Mouse (Mus musculus): Measurements from ENCODE around the gene Fgr. TPM values are rescaled to one million over a fixed set of nuclear protein-coding genes. Genes with fewer than 3 reads are reported as not detected.
A peak's percentile ranks its signal among the peaks of the same experiment; 100 is the strongest.
"Not testable (repeated sequence)": the region's sequence is repeated elsewhere in the genome, so short reads cannot be mapped to it uniquely, and the experiment has no call there.

The Fgr gene
- polyA plus RNA-seq, 1 experiment from 2014 or later, result 0.73 TPM

- H3K9me3 ChIP-seq (ENCODE audit: control insufficient read depth, low read length), result no peaks in the 10 kb centered on the region
- no peak overlapping the region for H3K4me3 ChIP-seq (ENCODE audit: low read depth, low read length)
- H3K27me3 ChIP-seq (replicated peaks; ENCODE audit: control insufficient read depth, insufficient read depth, low read length), result no peaks in the 10 kb centered on the region
- H3K4me2 ChIP-seq, result no peak overlapping the region
- no peaks in the 10 kb centered on the region for H3K4me1 ChIP-seq (replicated peaks; ENCODE audit: control insufficient read depth, insufficient read depth, low read length)
- no peak for DNase-seq (ENCODE audit: low spot score)
- H3K27ac ChIP-seq (ENCODE audit: low read depth, low read length), result no peak overlapping the region
- 52% methylated on average over 4 of the region's 4 CpGs for WGBS
- H3K36me3 ChIP-seq (ENCODE audit: control insufficient read depth, insufficient read depth, low read length), result no peaks in the 10 kb centered on the region
- no peak overlapping the region for H3K9ac ChIP-seq (ENCODE audit: low read depth, low read length)
- no peak for ATAC-seq (replicated peaks; ENCODE audit: low FRiP score)
Measured at GRCm38 (mm10) chr4:132993553-132993952, 19.7 kb downstream of the Fgr start.

GRCm38 (mm10) chr4:132997469-132998237 is 23.8 kb downstream of the Fgr start:
- H3K9me3 ChIP-seq (ENCODE audit: control insufficient read depth, low read length), result no peaks in the 10 kb centered on the region
- no peaks in the 10 kb centered on the region for H3K27me3 ChIP-seq (replicated peaks; ENCODE audit: control insufficient read depth, insufficient read depth, low read length)
- ATAC-seq (replicated peaks; ENCODE audit: low FRiP score) (no peak), DNase-seq (ENCODE audit: low spot score) (no peak)
- 44% methylated on average over 14 of the region's 14 CpGs for WGBS
- H3K4me3 ChIP-seq (ENCODE audit: low read depth, low read length), result no peak overlapping the region
- no peak overlapping the region for H3K9ac ChIP-seq (ENCODE audit: low read depth, low read length)
- H3K4me2 ChIP-seq, result no peak overlapping the region
- no peak overlapping the region for H3K27ac ChIP-seq (ENCODE audit: low read depth, low read length)
- H3K4me1 ChIP-seq (replicated peaks; ENCODE audit: control insufficient read depth, insufficient read depth, low read length), result 0 out of 2 replicates have a peak, but pooled peaks cover under 1% of the 10 kb centered on the region
- no peaks in the 10 kb centered on the region for H3K36me3 ChIP-seq (ENCODE audit: control insufficient read depth, insufficient read depth, low read length)

GRCm38 (mm10) chr4:133002896-133003295 is 29.0 kb downstream of the Fgr start:
- 61% methylated on average over 10 of the region's 10 CpGs for WGBS
- no peak for DNase-seq (ENCODE audit: low spot score)
- Histone ChIP-seq H3K9me3 (ENCODE audit: control insufficient read depth, low read length) (no peaks in the 10 kb centered on the region), H3K36me3 (ENCODE audit: control insufficient read depth, insufficient read depth, low read length) (no peaks in the 10 kb centered on the region), H3K27me3 (replicated peaks; ENCODE audit: control insufficient read depth, insufficient read depth, low read length) (no peaks in the 10 kb centered on the region), H3K4me1 (replicated peaks; ENCODE audit: control insufficient read depth, insufficient read depth, low read length) (peaks cover 19% of the 10 kb centered on the region), H3K9ac (ENCODE audit: low read depth, low read length) (no peak overlapping the region), H3K4me2 (no peak overlapping the region), H3K27ac (ENCODE audit: low read depth, low read length) (no peak overlapping the region), H3K4me3 (ENCODE audit: low read depth, low read length) (no peak overlapping the region)
- ATAC-seq (replicated peaks; ENCODE audit: low FRiP score), result no peak

- Histone ChIP-seq H3K9me3 (ENCODE audit: control insufficient read depth, low read length) (no peaks in the 10 kb centered on the region), H3K4me1 (replicated peaks; ENCODE audit: control insufficient read depth, insufficient read depth, low read length) (peaks cover 24% of the 10 kb centered on the region), H3K4me2 (no peak overlapping the region), H3K27me3 (replicated peaks; ENCODE audit: control insufficient read depth, insufficient read depth, low read length) (no peaks in the 10 kb centered on the region), H3K36me3 (ENCODE audit: control insufficient read depth, insufficient read depth, low read length) (no peaks in the 10 kb centered on the region), H3K9ac (ENCODE audit: low read depth, low read length) (no peak overlapping the region), H3K27ac (ENCODE audit: low read depth, low read length) (no peak overlapping the region), H3K4me3 (ENCODE audit: low read depth, low read length) (no peak overlapping the region)
- 38% methylated on average over 21 of the region's 21 CpGs for WGBS
- DNase-seq (ENCODE audit: low spot score) (no peak), ATAC-seq (replicated peaks; ENCODE audit: low FRiP score) (no peak)
Measured at GRCm38 (mm10) chr4:133003316-133004018, 29.6 kb downstream of the Fgr start.

GRCm38 (mm10) chr4:133005233-133005632 is 31.3 kb downstream of the Fgr start:
- no peak for ATAC-seq (replicated peaks; ENCODE audit: low FRiP score)
- no peak for DNase-seq (ENCODE audit: low spot score)
- no peaks in the 10 kb centered on the region for H3K9me3 ChIP-seq (ENCODE audit: control insufficient read depth, low read length)
- H3K4me3 ChIP-seq (ENCODE audit: low read depth, low read length), result no peak overlapping the region
- no peaks in the 10 kb centered on the region for H3K36me3 ChIP-seq (ENCODE audit: control insufficient read depth, insufficient read depth, low read length)
- WGBS, result 3% methylated on average over 3 of the region's 3 CpGs
- peaks cover 8% of the 10 kb centered on the region for H3K27me3 ChIP-seq (replicated peaks; ENCODE audit: control insufficient read depth, insufficient read depth, low read length)
- H3K9ac ChIP-seq (ENCODE audit: low read depth, low read length), result no peak overlapping the region
- H3K4me1 ChIP-seq (replicated peaks; ENCODE audit: control insufficient read depth, insufficient read depth, low read length), result peaks cover 25% of the 10 kb centered on the region
- H3K4me2 ChIP-seq, result no peak overlapping the region
- H3K27ac ChIP-seq (ENCODE audit: low read depth, low read length), result no peak overlapping the region

- not testable (repeated sequence) for ATAC-seq (replicated peaks; ENCODE audit: low FRiP score); H3K9me3 ChIP-seq (ENCODE audit: control insufficient read depth, low read length); DNase-seq (ENCODE audit: low spot score); H3K9ac ChIP-seq (ENCODE audit: low read depth, low read length); H3K27ac ChIP-seq (ENCODE audit: low read depth, low read length); H3K36me3 ChIP-seq (ENCODE audit: control insufficient read depth, insufficient read depth, low read length); H3K4me2 ChIP-seq; H3K4me3 ChIP-seq (ENCODE audit: low read depth, low read length)
- peaks cover 32% of the 10 kb centered on the region for H3K4me1 ChIP-seq (replicated peaks; ENCODE audit: control insufficient read depth, insufficient read depth, low read length)
- peaks cover 15% of the 10 kb centered on the region for H3K27me3 ChIP-seq (replicated peaks; ENCODE audit: control insufficient read depth, insufficient read depth, low read length)
- WGBS, result 61% methylated on average over 6 of the region's 6 CpGs
Measured at GRCm38 (mm10) chr4:133005885-133006451, 32.1 kb downstream of the Fgr start.

- Histone ChIP-seq H3K27ac (ENCODE audit: low read depth, low read length) (peak overlapping the region; percentile 72), H3K36me3 (ENCODE audit: control insufficient read depth, insufficient read depth, low read length) (no peaks in the 10 kb centered on the region), H3K4me1 (replicated peaks; ENCODE audit: control insufficient read depth, insufficient read depth, low read length) (peaks cover 32% of the 10 kb centered on the region), H3K4me3 (ENCODE audit: low read depth, low read length) (peak overlapping the region; percentile 32), H3K27me3 (replicated peaks; ENCODE audit: control insufficient read depth, insufficient read depth, low read length) (peaks cover 15% of the 10 kb centered on the region), H3K9me3 (ENCODE audit: control insufficient read depth, low read length) (no peaks in the 10 kb centered on the region), H3K4me2 (peak overlapping the region; percentile 49), H3K9ac (ENCODE audit: low read depth, low read length) (0 out of 2 replicates have a peak overlapping the region, but pooled peaks have one; percentile 23)
- peak; percentile 58 for ATAC-seq (replicated peaks; ENCODE audit: low FRiP score)
- DNase-seq (ENCODE audit: low spot score), result peak; percentile 68
- WGBS, result 21% methylated on average over 15 of the region's 15 CpGs
Measured at GRCm38 (mm10) chr4:133007513-133008380, 33.9 kb downstream of the Fgr start.

GRCm38 (mm10) chr4:133009131-133009530 is 35.2 kb downstream of the Fgr start:
- DNase-seq (ENCODE audit: low spot score) (no peak), ATAC-seq (replicated peaks; ENCODE audit: low FRiP score) (no peak)
- peaks cover 35% of the 10 kb centered on the region for H3K4me1 ChIP-seq (replicated peaks; ENCODE audit: control insufficient read depth, insufficient read depth, low read length)
- WGBS, result 3% methylated on average over 4 of the region's 4 CpGs
- no peaks in the 10 kb centered on the region for H3K9me3 ChIP-seq (ENCODE audit: control insufficient read depth, low read length)
- H3K9ac ChIP-seq (ENCODE audit: low read depth, low read length), result no peak overlapping the region
- no peak overlapping the region for H3K27ac ChIP-seq (ENCODE audit: low read depth, low read length)
- peaks cover 15% of the 10 kb centered on the region for H3K27me3 ChIP-seq (replicated peaks; ENCODE audit: control insufficient read depth, insufficient read depth, low read length)
- no peak overlapping the region for H3K4me2 ChIP-seq
- H3K36me3 ChIP-seq (ENCODE audit: control insufficient read depth, insufficient read depth, low read length), result no peaks in the 10 kb centered on the region
- H3K4me3 ChIP-seq (ENCODE audit: low read depth, low read length), result no peak overlapping the region
